Mouse (Mus musculus) spleen, postnatal 4 days (tissue): Measurements from ENCODE around the gene Nicn1.
A peak's percentile ranks its signal among the peaks of the same experiment; 100 is the strongest.
"Not testable (repeated sequence)": the region's sequence is repeated elsewhere in the genome, so short reads cannot be mapped to it uniquely, and the experiment has no call there.

Experiments
- DNase-seq, 2 experiments: peaks; one replicate each; pipeline ENCODE4 v3.0.0; 2022; ENCODE audit warnings: low spot score in 2 of 2

Nicn1 gene

DNA sequence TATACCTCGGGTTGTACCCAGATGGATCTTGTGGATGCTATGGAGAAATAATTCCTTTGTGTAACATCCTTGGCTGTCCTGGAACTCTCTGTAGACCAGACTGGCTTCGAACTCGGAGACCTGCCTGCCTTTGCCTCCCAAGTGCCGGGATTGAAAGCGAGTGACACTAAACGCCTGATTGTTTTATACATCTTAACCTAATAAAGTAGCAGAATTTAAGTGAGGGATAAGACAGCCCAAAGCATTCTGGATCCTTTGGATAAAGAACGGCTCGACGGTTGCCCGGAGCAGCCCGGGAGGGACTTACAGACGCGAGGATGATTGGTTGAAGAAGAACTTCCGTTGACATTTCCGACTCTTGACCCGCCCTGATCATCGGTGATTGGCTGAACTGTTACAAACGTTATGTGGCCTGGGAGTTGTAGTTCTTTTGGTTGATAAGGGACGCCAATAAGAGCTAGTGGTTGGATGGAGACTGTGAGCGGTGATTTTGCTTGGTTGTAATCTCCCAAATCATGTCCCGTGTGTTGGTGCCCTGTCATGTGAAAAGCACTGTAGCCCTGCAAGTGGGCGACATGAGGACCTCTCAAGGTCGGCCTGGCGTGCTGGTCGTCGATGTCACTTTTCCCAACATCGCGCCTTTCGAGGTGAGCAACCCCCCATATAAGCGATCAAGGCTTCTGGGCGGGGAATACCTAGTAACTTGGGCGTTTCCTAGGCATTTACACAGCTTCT lies at the start of gene Nicn1:
Nicn1 (plus strand) TSS at position 414 of the 735 bp plus-strand sequence.
- peak; percentile 88 to 89 for DNase-seq

DNA sequence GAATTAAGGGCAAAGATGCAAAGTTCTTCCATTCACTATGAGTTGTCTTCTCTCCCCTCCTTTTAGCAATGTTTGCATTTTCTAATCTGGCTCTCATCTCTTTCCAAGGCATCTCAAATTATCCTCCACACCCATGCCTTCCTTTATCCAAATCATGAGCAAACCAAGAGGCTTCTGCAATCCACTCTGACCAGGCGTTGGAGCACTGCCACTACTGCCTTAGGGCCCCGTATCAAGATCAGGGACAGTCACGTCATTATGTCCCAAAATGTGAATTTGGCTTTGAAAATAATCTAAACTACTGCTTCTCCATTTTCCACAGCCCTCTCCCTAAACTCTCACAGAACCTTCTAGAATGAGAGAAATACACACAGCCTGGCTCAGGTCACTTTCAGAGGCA lies 45.7 kb upstream of the Nicn1 start:
- no peak for DNase-seq

DNA sequence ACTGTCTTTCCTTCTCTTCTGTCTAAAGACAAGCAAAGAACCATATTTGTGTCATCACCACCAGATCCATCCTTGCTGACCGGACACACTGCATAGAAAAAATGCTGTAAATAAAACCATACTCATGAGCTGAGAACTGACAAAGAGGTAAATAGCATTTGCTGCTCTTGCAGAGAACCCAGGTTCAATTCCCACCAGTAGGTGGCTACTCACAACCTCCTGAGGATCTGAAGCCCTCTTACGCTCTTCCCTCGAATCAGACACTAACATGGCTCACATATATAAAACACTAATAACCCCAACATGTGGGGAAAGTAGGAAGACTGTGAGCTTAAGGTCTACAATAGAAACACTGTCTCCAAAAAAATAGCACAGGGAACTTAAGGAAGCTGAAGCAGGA lies 45.2 kb upstream of the Nicn1 start:
- DNase-seq = no peak

DNA sequence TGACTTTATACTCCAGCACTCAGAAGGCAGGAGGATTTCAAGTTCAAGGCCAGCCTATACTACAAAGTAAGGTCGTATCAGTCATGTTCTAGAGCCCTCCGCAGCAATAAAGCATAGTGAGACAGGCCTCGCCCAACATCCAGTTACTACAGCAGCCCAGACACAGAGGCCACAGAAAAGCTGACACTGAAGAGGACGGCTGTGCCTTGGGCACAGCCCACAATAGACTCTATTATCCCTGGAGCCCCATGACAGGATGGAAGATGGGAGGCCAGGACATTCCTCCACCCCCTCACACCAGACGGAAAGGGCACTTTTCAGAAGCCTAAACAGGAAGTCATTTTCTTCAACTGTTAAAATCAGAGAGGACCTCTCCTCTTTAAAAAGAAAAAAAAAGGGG lies 41.3 kb upstream of the Nicn1 start:
- no peak for DNase-seq

DNA sequence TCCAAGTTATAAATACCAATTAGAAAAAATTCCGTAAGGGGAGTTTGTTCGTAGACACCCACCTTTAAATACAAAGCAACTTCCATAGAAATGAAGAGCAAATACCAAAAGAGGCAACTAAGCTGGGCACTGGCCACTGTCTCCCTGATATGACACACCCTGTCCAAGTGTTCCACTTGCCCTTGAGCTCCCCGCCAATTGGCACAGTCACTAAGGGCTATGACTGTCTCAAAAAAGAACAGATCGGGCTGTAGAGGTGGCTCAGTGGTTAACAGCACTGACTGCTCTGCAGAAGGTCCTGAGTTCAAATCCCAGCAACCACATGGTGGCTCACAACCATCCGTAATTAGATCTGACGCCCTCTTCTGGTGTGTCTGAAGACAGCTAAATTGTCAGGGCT lies 38.4 kb upstream of the Nicn1 start:
- no peak for DNase-seq

DNA sequence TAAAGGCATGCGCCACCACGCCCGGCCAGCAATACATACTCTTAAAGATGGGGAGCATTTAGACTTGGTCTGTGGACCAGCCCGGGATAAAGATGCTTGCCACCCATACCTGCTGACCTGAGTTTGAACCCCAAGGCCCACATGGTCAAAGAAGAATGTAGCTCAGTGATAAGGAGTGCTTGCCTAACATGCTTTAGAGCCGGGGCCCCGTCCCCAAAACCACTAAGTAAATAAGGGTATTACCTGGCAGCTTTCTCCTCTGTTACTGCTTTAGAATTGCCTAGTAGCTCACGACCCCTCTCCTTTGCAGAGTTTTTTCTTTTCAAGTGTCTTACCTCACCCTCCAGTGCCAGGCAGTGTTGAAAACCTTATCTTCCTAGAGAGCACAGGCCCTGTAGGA lies 37.5 kb upstream of the Nicn1 start:
- no peak for DNase-seq

DNA sequence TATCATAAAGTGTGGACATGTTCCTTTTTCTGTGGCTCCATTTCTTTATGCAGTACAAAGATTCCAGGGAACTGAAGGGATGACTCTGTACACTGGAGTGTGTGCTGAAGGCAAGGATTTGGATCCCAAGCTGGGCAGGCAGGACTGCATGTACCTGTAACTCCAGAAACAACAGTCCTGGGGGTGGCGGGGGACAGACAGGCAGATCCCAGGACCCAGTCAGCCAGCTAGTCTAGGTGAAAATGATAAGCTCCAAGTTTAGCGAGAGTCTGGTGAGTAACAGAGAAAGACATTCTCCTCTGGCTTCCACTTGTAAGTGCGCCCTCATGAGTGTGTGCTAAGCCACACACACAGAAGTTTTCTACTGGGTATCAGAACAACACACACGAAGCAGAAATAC lies 29.7 kb upstream of the Nicn1 start:
- no peak for DNase-seq

DNA sequence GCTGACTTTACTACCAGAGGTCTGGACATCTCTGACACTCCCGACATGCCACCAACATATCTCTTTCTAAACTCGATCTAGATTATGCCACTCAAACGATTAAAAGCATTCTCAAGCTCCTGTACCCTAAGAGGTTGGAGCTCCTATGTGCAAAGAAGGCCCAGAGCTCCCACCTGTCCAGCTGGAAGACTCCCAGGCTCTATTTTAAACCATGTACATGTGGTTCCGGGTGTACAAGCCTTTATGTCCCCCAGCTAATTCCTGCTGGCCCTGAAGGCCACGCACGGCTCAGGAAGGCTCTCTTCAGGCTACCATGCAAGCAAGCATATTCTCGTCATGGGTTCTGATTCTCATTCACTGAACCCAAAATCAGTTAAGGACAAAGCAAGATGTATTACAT lies 28.4 kb upstream of the Nicn1 start:
- DNase-seq = no peak

DNA sequence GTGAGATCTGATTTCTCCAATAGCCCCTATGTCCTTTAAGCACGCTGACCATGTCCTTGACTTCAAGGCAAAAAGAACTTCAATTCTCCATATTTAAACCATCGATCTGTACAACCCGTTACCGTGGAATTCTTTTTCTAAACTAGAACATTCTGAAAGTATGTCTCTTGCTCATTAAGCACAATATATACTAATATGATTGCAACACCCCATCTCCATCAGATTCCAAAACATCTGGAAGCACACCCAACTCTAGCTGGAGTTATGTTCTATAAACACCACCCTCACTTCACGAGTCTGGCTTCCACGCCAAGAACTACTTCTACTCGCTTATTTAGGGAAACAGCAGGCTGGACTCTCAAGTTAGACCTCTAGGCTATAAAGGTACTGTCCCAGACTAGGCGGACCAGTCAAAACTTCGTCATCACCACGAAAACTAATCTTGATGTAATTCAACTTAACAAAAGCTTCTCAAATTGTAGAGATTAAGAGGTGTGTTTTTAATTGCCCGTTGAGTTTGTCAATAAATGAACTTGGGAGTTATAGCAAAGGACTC lies 27.7 kb upstream of the Nicn1 start:
- no peak for DNase-seq

DNA sequence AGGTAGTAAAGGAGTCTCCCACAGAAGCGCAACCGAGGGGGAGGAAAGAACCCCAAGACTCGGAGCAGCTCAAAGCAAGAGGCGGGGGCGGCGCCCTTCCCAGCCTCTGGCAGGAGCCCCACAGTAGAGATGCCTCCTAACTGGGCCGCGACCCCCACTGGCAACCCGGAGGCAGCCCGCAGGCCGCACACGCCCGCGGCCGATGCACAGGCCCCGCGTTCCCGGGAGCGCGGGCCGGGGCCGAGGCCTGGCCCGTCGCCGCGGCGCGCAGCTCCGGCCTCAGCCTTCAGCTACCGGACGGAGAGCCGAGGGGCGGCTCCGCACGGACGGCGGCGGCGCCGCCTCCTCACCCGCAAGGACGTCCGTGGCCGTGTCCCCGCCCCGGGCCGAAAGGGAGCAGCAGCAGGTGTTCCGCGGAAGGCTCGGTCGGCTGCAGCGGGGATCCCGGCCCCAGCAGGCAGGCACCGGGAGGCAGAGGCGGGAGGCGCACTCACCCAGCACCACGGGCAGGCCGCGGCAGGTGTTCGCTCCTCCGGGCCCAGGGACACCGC lies 27.0 kb upstream of the Nicn1 start:
- DNase-seq = no peak

DNA sequence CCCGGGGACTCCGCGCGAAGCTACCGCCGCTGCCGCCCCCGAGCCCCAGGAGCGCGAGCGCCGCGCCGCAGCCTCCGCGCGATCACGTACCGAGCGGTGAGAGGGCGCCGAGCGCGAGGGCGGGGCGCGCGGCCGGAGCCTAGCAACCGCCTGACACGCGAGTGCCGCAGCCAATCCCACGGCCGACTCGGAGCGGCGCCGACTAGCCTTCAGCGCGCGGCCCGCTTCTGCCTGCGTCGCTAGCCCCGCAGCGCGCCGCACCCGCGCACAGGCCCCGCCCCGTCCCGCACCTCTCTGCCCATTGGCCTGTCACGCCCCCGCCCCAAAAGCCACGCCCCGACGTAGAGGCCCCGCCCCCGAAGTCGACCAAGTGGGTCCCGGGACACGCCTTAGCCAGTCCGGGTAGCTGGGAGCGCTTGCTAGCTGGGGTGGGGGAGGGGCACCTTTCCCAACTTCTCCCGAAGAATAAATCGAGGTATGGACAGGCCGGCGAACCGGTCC lies 26.5 kb upstream of the Nicn1 start, which contains the start of gene Dag1:
Dag1 (minus strand) TSS at position 269 of the 501 bp plus-strand sequence.
- peak; percentile 99 for DNase-seq

DNA sequence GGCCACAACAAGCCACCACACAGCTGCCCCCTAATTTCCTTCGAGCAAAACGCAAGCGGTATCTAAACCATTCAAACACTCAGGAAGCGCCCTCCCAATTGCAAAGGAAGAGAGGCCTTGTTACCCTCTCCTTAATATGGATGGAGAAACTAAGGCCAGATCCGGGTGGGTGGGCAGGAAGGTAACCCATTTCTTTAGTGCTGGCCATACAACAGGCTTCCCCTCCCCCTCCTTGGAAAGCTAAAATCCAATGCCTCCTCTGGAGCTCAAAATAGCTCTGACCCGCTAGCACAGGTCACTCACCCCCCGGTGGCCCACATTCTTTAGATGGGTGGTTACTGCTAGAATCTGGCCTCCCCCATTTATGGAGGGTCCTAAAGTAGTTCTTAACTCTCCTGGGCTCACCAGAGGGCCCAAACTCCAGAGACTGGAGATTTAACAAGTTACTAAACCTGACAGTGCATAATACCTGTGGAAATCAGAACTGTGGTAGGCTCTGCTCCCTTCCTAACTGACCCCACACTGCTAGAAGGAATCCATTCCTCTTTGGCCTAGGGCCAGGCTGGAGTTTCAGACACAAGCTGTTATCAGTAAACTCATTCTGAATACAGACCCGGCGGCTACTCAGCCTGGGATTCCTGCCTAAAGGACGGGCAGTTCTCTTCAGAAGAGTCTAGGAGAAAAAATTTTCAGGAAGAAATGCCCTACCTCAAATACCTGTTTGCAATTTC lies 25.9 kb upstream of the Nicn1 start:
- peak; percentile 26 to 65 for DNase-seq

DNA sequence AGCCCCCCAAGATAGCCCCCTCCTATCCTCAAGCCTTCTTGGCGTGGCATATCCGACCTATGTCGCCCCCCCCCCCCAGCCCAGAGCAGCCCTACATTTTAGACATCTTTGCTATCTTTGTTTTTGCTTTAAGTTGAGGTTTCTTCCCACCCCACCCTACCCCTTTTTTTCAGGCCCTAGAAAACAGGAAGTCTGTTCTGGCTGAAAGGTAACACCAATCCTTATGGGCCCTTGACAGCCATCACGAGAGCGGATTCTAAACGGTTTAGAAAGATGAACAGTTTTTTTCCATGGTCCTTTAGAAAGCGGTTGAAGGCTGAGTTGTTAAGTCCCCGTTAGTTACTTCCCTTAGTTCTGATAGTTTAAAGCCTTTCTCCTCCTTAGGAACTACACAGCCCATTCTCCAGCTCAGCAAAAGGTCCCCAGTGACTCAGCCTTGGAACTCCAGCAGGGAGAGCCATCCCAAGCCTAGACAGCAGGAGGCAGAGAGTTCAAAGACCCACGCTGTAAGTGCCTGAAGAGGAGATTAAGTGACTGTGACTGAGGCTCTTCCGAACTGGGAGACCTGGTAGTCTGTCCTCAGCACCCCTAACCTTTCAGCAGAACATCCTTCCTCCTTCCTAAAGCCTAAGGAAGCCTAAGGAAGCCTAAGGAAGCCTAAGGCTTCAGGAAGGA lies 23.8 kb upstream of the Nicn1 start:
- no peak for DNase-seq

DNA sequence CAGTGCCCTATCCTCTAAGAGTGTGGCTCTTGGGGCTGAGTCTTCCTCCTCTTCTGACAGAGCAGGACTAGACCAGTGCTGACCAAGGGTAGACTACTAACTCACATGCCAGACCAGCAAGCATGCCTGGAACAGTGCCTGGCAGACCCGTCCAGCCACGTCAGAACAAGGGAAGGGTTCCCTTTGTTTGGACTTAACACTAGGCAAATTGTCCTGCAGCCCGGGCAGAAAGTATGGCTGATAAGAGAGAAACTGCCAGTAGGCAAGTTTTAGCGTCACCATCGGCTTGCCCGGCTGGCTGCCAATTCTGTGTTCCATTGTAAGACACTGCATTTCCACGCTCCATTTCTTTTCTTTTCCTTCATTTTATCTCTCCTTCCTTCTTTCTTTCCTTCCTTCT lies 22.5 kb upstream of the Nicn1 start:
- no peak for DNase-seq

DNA sequence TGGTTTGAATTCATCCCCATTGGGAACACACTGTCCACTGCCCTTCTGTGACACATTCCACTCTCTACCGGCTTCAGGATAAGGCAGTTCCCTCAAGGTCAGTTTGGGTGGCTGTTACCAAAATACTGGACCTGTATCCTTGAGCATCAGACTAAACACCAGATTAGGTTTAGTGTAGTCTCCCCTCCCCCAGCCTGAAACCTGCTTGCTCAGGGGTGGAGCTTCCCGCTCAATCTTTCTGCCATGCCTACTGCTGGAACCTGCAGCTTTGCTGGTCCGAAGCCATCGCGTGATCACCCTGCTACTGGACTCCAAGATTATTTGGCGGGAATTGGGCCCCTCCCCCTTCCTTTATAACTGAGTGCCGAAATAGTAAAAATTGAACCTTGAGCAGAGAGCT lies 21.5 kb upstream of the Nicn1 start:
- not testable (repeated sequence) for DNase-seq

DNA sequence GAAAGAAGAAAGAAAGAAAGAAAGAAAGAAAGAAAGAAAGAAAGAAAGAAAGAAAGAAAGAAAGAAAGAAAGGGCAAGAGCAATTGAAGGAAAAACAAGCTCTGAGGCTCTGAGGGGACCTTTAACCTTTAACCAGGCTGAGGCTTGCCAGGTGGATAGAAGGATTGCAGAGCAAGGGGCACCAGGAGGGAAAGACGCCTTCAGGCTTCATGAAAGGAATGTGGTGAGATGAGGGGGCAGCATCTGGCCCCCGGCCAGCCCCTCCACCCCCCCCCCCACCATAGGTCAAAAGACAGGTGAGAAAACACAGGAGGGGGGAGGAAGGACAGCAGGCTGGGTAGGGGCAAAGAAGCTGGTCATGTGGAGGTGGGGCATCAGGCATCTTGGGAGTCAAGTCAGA lies 18.3 kb upstream of the Nicn1 start:
- no peak for DNase-seq

DNA sequence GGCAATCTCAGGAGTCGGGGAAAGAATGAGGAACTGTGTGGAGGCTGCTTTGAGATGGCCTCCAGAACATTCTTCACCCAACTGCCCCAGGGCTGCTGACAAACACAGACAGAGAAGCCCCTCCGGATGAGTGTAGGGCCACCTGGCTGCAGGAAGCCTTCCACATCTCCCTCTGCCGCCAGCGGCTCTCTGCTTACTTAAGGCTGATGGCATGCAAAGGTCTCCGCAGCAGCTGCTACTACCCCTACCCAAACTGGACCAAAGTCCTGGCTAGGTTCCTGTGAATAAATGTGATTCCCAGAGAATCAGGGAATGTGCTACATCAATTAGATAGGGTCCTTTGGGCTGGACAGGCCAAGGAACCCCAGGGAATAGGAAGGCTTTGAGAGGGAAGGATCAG lies 17.5 kb upstream of the Nicn1 start:
- DNase-seq = no peak

DNA sequence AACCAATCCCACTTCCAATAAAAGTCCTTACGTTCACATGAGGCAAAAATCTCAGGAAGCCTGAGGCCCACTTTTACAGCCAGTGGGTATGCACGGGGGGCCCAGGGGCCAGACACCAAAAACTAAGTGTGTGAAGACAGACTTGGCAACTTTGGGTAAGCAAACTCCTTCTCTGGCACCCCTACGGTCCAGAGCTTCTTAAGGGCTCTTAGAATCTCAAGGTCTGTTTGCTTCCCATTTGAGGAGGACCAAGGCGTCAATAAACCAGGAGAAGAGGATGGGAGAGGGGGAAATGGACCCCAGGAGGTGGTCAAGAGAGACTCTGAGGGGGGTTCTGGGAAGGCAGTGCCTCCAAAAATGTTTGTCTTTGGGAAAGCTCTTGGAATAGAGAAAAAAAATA lies 16.7 kb upstream of the Nicn1 start:
- DNase-seq = no peak

DNA sequence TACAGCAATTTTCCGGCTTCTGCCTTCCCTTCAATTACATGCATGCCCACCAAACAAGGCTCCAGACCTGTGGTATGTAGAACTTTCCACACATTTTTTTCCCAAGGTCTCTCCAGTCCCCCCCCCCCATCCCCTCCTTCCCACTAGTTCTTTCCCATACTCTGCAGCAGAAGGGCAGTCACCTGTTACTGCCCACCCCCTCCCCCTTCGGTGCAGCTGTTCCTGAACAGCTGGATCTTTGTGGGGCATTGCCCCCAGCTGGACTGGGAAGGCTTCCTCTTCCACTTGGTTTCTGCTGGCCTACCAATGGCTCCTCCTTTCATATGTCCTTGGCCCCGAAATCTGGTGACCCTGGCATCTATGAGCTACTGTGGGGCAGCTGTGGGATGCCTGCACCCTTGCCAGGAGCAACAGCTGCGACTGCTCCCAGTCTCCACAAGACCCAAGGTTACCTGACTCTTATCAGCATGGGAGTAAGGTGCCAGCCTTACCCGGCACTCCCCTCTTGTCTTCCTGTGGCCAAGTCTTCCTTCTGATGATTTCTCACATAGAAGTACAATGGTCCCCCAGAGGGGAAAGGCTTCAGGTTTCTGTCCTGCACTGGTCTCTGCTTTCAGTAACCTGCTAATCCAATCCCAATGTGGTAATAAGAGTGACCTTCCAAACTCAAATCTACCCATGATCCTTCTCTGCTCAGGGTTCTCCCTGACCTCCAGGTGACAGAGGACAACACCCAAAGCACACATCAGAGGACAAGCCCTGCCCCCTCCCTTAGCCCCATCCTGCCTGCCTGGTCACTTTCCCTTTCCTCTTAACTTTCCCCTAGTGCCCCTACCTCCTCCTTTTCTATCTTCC lies 15.5 kb upstream of the Nicn1 start:
- no peak for DNase-seq

DNA sequence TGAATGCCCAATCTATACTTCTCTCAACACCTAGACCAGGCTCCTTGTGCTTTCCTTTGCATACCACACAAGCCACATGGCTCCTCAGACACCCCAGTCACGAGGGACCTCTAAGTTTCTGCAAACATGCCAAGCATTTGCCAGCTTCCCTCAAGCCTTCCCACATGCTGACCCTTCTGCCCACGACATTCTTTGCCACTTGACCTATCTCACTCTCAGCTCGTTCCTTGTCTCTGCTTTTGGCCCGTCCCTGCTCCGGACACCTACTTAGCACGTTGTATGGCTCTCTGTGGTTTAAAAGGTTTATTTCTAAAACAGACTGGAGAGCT lies 14.9 kb upstream of the Nicn1 start:
- no peak for DNase-seq
